Mouse (Mus musculus) heart, embryonic 10.5 days (tissue): ENCODE measurements around the gene Slc35f6. TPM values are rescaled to one million over a fixed set of nuclear protein-coding genes. Genes with fewer than 3 reads are reported as not detected.

Source experiments
- DNase-seq: peaks from one replicate; pipeline ENCODE4 v3.0.0-alpha.2; 2017; ENCODE audit warnings: low spot score
- H3K27ac ChIP-seq: fragments of 300-500 bp; sonication (generic); 2 replicates; pipeline ENCODE4 v1.5.1; 2016; ENCODE audit warnings: mild to moderate bottlenecking
- H3K27me3 ChIP-seq: fragments of 300-500 bp; sonication (generic); 2 replicates; pipeline ENCODE4 v1.6.1; 2016; ENCODE audit warnings: mild to moderate bottlenecking; ENCODE audit not compliant: poor library complexity, insufficient read depth, severe bottlenecking
- H3K36me3 ChIP-seq: fragments of 300-500 bp; sonication (generic); 2 replicates; pipeline ENCODE4 v1.6.1; 2016; ENCODE audit warnings: mild to moderate bottlenecking, moderate library complexity
- H3K4me1 ChIP-seq: fragments of 300-500 bp; sonication (generic); 2 replicates; pipeline ENCODE4 v1.6.1; 2016; ENCODE audit warnings: mild to moderate bottlenecking
- H3K4me3 ChIP-seq: fragments of 300-500 bp; sonication (generic); 2 replicates; pipeline ENCODE4 v1.5.1; 2016; ENCODE audit warnings: mild to moderate bottlenecking, moderate library complexity
- H3K9me3 ChIP-seq: fragments of 300-500 bp; sonication (generic); 2 replicates; pipeline ENCODE4 v1.6.1; 2016; ENCODE audit warnings: mild to moderate bottlenecking, moderate library complexity
- WGBS: fragments of 180-500 bp; shearing (Covaris S2); methylation state at CpG from one replicate; pipeline ENCODE4 v1.1.7; 2016; 5-methylcytosine and 5-hydroxymethylcytosine counted together
- polyA plus RNA-seq: library from polyadenylated mRNA; unstranded; fragments of >200 nt; fragmentation: Nextera tagmentation; extraction: Ambion mirVana; gene quantifications from 2 replicates; pipeline ENCODE4 v1.2.1, GENCODE M21; 2016

Slc35f6 gene
- polyA plus RNA-seq, 1 experiment from 2014 or later = 25.5 TPM

DNA sequence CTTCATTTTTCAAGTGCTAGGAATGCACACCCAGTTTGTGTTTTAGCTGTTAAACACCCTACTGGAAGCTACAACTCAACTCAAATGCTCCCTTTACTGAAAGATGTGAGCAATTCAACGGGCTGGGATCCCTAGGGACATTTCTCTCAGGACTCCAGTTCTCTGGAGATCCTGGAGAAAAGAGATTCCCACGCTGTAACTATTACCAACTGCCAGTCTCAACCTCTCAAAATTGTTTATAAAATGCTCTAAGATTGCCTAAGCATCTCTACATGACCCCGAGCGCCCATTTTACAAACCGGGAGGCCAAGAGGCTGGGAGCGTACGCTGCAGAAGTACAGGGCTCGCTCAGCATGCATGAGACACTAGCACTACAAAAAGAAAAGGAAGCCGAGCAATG lies 337 bp upstream of the Slc35f6 start:
- Histone ChIP-seq H3K27ac (peak overlapping the region; percentile 87), H3K9me3 (no peaks in the 10 kb centered on the region)

GRCm38 (mm10) chr5:30649558-30649957 lies 1.8 kb downstream of the Slc35f6 start:
- H3K4me1 ChIP-seq = peaks cover 36% of the 10 kb centered on the region
- H3K27me3 ChIP-seq = no peaks in the 10 kb centered on the region
- peaks cover 8% of the 10 kb centered on the region; the same call in 1 of the 2 replicates for H3K36me3 ChIP-seq
- DNase-seq = no peak
- H3K27ac ChIP-seq = no peak overlapping the region
- no peak overlapping the region for H3K4me3 ChIP-seq
- WGBS = 69% methylated on average over 4 of the region's 4 CpGs
- H3K9me3 ChIP-seq = no peaks in the 10 kb centered on the region

More for the DNA sequence above, 337 bp upstream of the Slc35f6 start:
- H3K27me3 ChIP-seq = no peaks in the 10 kb centered on the region
- peak overlapping the region; percentile 94 for H3K4me3 ChIP-seq
- 0 out of 2 replicates have a peak, but pooled peaks cover 7% of the 10 kb centered on the region for H3K36me3 ChIP-seq
- H3K4me1 ChIP-seq = peaks cover 49% of the 10 kb centered on the region
- DNase-seq = no peak
- WGBS = 21% methylated on average over 9 of the region's 9 CpGs

DNA sequence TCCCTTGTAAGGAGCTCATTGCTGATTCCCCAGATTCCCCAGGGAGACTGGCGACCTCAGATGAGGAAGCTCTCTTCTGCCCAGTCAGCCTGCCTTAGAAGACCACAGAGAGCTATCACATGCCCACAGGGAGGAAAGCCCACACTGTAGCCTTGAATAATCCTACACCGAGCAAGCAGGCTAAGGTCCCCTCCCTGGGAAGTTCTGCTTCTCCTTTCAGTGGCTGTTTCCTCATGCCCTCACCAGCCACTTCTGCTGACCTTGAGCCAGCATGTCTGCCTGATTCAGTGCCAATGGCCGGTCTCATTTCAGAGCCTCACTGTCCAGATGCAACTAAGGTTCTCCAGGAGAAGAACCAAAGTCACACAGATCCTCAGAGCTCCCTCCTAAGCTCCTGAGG lies 3.0 kb downstream of the Slc35f6 start:
- DNase-seq = no peak
- no peaks in the 10 kb centered on the region for H3K27me3 ChIP-seq
- peaks cover 44% of the 10 kb centered on the region for H3K4me1 ChIP-seq
- no peak overlapping the region for H3K4me3 ChIP-seq
- 69% methylated on average over 3 of the region's 3 CpGs for WGBS
- peaks cover 20% of the 10 kb centered on the region for H3K36me3 ChIP-seq
- H3K27ac ChIP-seq = no peak overlapping the region
- H3K9me3 ChIP-seq = no peaks in the 10 kb centered on the region

DNA sequence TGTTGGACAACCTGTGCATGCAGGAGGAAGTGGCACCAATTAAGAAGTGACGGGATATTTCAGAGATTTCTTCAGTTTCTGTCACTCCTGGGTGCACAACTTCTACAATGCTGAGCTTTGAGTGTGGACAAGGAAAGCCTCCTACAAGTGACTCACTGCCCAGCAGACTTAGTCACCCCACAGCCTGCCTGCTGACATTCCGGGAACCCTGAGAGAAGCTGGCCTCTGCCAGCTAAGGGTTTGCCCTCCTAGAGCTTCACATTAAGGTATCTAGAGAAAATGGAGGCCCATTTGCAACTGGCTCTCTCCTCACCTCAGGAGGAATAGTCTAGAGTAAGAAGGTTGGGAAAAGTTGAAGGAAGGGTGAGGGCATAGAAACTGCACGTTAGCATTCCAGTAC lies 3.8 kb downstream of the Slc35f6 start:
- Histone ChIP-seq H3K27ac (no peak overlapping the region), H3K4me1 (peaks cover 44% of the 10 kb centered on the region)
- WGBS = 85% methylated on average over 3 of the region's 3 CpGs

DNA sequence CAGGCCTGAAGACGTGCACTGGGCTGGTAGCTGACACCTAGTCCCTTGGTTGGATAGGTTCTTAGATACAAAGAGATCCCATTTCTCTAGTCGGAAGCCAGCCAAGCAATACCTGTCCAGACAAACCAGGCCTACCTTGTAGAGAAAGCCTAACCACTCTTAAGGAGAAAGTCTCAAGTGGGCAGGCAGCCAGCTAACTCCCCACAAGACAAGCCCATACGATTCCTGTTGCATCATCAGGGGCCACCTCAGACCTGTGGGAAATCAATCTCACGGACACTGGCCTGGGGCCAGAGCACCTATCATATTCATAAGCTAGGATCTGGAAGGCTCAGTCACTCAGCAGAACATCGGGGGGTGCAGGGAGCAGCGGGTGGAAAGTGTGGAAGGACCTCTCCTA lies 5.5 kb downstream of the Slc35f6 start:
- Histone ChIP-seq H3K4me3 (no peak overlapping the region), H3K4me1 (peaks cover 35% of the 10 kb centered on the region), H3K9me3 (no peaks in the 10 kb centered on the region), H3K27me3 (no peaks in the 10 kb centered on the region), H3K36me3 (peaks cover 44% of the 10 kb centered on the region), H3K27ac (no peak overlapping the region)
- no peak for DNase-seq
- 89% methylated on average over 6 of the region's 6 CpGs for WGBS

More for the DNA sequence above, 3.8 kb downstream of the Slc35f6 start:
- DNase-seq = no peak
- H3K27me3 ChIP-seq = no peaks in the 10 kb centered on the region
- peaks cover 27% of the 10 kb centered on the region for H3K36me3 ChIP-seq
- H3K9me3 ChIP-seq = no peaks in the 10 kb centered on the region
- H3K4me3 ChIP-seq = no peak overlapping the region

DNA sequence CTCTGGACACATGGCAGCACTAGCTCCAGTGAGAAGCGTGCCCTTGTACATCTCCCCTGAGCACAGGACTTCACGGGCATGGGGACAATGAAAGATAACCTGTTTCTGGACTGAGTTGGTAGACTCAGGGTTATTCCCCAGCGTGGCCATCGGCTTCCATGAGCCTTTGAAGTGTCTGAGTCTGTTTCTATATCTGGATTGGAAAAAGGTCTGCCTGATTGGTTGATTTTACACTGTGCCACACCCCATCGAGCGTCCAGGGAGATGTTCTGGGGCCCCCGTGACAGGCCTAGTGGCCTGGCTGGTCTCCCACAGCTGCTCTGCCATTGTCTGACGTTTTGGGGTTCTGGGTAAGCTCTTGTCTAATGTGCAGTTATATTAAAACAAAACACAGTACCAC lies 7.3 kb downstream of the Slc35f6 start:
- DNase-seq = no peak
- Histone ChIP-seq H3K36me3 (peaks cover 46% of the 10 kb centered on the region), H3K4me3 (no peak overlapping the region), H3K27me3 (no peaks in the 10 kb centered on the region), H3K9me3 (no peaks in the 10 kb centered on the region), H3K4me1 (peaks cover 23% of the 10 kb centered on the region), H3K27ac (peak overlapping the region; percentile 17; the same call in 1 of the 2 replicates)
- WGBS = 77% methylated on average over 8 of the region's 8 CpGs

GRCm38 (mm10) chr5:30655526-30656195 lies 7.9 kb downstream of the Slc35f6 start:
- Histone ChIP-seq H3K4me1 (peaks cover 21% of the 10 kb centered on the region), H3K27me3 (no peaks in the 10 kb centered on the region), H3K36me3 (peaks cover 49% of the 10 kb centered on the region), H3K4me3 (no peak overlapping the region), H3K9me3 (no peaks in the 10 kb centered on the region), H3K27ac (no peak overlapping the region)
- WGBS = 89% methylated on average over 6 of the region's 6 CpGs
- DNase-seq = no peak

GRCm38 (mm10) chr5:30659042-30659441 lies 11.3 kb downstream of the Slc35f6 start:
- Histone ChIP-seq H3K4me1 (peaks cover 10% of the 10 kb centered on the region; the same call in 1 of the 2 replicates), H3K27ac (no peak overlapping the region), H3K9me3 (no peaks in the 10 kb centered on the region), H3K27me3 (no peaks in the 10 kb centered on the region), H3K4me3 (no peak overlapping the region), H3K36me3 (peaks cover 44% of the 10 kb centered on the region)
- 75% methylated on average over 4 of the region's 4 CpGs for WGBS
- no peak for DNase-seq

- 96% methylated on average over 1 of the region's 1 CpGs for WGBS
- Histone ChIP-seq H3K4me1 (peaks cover 2% of the 10 kb centered on the region; the same call in 1 of the 2 replicates), H3K27ac (no peak overlapping the region), H3K36me3 (peaks cover 35% of the 10 kb centered on the region), H3K4me3 (no peak overlapping the region), H3K27me3 (no peaks in the 10 kb centered on the region), H3K9me3 (no peaks in the 10 kb centered on the region)
- DNase-seq = no peak
These were observed 12.5 kb downstream of the Slc35f6 start for GRCm38 (mm10) chr5:30660278-30660677.

GRCm38 (mm10) chr5:30660813-30661212 lies 13.1 kb downstream of the Slc35f6 start:
- 94% methylated on average over 5 of the region's 5 CpGs for WGBS
- DNase-seq = no peak

GRCm38 (mm10) chr5:30665360-30665759 lies 17.6 kb downstream of the Slc35f6 start:
- 89% methylated on average over 9 of the region's 9 CpGs for WGBS
- H3K4me3 ChIP-seq = no peak overlapping the region
- H3K4me1 ChIP-seq = peaks cover 20% of the 10 kb centered on the region
- no peaks in the 10 kb centered on the region for H3K9me3 ChIP-seq
- peaks cover 26% of the 10 kb centered on the region for H3K36me3 ChIP-seq
- H3K27me3 ChIP-seq = no peaks in the 10 kb centered on the region
- H3K27ac ChIP-seq = no peak overlapping the region
- no peak for DNase-seq

More at GRCm38 (mm10) chr5:30660813-30661212, 13.1 kb downstream of the Slc35f6 start:
- no peaks in the 10 kb centered on the region; the same call in 1 of the 2 replicates for H3K4me1 ChIP-seq
- no peaks in the 10 kb centered on the region for H3K27me3 ChIP-seq
- H3K4me3 ChIP-seq = no peak overlapping the region
- peaks cover 30% of the 10 kb centered on the region for H3K36me3 ChIP-seq
- no peak overlapping the region for H3K27ac ChIP-seq
- H3K9me3 ChIP-seq = no peaks in the 10 kb centered on the region

GRCm38 (mm10) chr5:30665968-30666367 lies 18.2 kb downstream of the Slc35f6 start:
- peaks cover 28% of the 10 kb centered on the region for H3K36me3 ChIP-seq
- H3K27me3 ChIP-seq = no peaks in the 10 kb centered on the region
- no peak for DNase-seq
- H3K4me1 ChIP-seq = peaks cover 20% of the 10 kb centered on the region
- H3K4me3 ChIP-seq = peak overlapping the region; percentile 82
- 59% methylated on average over 6 of the region's 6 CpGs for WGBS
- peak overlapping the region; percentile 93 for H3K27ac ChIP-seq
- no peaks in the 10 kb centered on the region for H3K9me3 ChIP-seq

DNA sequence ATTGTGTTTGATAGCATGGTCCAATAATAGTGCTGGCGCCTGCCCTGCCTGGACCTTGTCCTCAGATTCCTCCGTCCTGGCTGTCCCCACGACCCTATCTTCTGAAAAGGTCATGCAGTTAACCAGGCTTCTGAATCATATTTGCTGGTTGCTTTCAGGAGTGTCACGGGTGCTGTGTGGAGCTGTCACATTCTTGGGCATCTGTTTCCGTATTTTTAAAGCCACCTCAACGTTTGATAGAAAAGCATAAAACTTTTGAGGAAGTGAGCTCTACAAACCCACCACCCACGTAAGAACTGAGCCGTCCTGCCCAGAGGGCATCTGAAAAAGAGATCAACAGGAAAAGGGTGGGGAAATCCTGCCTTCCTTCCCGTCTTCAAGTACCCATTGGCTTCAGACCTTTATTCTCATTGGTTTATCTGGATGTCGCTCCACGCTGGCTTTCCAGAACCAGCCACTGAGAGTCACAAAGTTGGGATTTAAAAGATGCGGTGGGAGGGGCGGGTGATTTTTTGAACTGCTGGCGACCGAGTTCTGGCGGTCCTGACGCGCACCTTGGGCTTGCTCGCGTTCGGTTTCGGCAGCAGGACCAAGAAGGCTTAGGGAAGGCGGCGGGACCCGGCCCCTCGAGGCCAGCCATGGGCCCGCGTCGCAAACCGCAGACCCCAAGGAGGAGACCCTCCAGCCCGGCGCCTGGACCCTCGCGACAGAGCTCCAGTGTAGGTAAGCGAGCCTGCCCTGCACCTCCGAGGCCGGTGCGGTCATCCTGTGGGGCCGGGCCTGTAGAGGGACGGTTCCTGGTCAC lies 18.9 kb downstream of the Slc35f6 start, which contains the start of gene Cenpa:
Cenpa (plus strand) TSS at position 387 of the 805 bp plus-strand sequence.
- H3K4me3 ChIP-seq = peak within 1 kb of the TSS; percentile 82
- H3K4me1 ChIP-seq = peaks cover 20% of the 10 kb centered on the region
- peak within 1 kb of the TSS; percentile 93 for H3K27ac ChIP-seq
- H3K27me3 ChIP-seq = no peaks in the 10 kb centered on the region
- DNase-seq = peak; percentile 97
- H3K36me3 ChIP-seq = peaks cover 34% of the 10 kb centered on the region
- under 1% methylated on average over 40 of the region's 40 CpGs for WGBS
- no peaks in the 10 kb centered on the region for H3K9me3 ChIP-seq
